Mouse (Mus musculus) thymus, adult 2 months (tissue): ENCODE results near the gene Pif1. TPM values are rescaled to one million over a fixed set of nuclear protein-coding genes. Genes with fewer than 3 reads are reported as not detected.
A peak's percentile ranks its signal among the peaks of the same experiment; 100 is the strongest.

ENCODE experiments used
- DNase-seq: peaks from one replicate; pipeline ENCODE4 v3.0.0; 2021
- H3K27ac ChIP-seq: fragments of 200-500 bp; 2 replicates; pipeline ENCODE4 v1.5.1; 2012; ENCODE audit warnings: low read length, control low read depth; ENCODE audit not compliant: control insufficient read depth, insufficient read depth
- H3K27me3 ChIP-seq: fragments of 200-500 bp; 2 replicates; pipeline ENCODE4 v1.6.1; 2012; ENCODE audit warnings: mild to moderate bottlenecking, low read length, moderate library complexity, mixed read lengths; ENCODE audit not compliant: control insufficient read depth, insufficient read depth
- H3K36me3 ChIP-seq: fragments of 200-500 bp; 2 replicates; pipeline ENCODE4 v1.6.1; 2012; ENCODE audit warnings: mild to moderate bottlenecking, low read length, moderate library complexity; ENCODE audit not compliant: control insufficient read depth, insufficient read depth
- H3K4me1 ChIP-seq: fragments of 200-500 bp; replicated peaks from 2 replicates; pipeline ENCODE4 v1.6.1; 2012; ENCODE audit warnings: low read length; ENCODE audit not compliant: control insufficient read depth, insufficient read depth
- H3K4me3 ChIP-seq: fragments of 200-500 bp; 2 replicates; pipeline ENCODE4 v1.5.1; 2012; ENCODE audit warnings: mild to moderate bottlenecking, low read length, control low read depth, moderate library complexity; ENCODE audit not compliant: control insufficient read depth, insufficient read depth
- CTCF ChIP-seq: fragments of 200-500 bp; IDR thresholded peaks from 2 replicates; pipeline ENCODE4 v1.5.1; 2012; ENCODE audit warnings: mild to moderate bottlenecking, control low read depth, low read length, moderate library complexity, borderline replicate concordance; ENCODE audit not compliant: control insufficient read depth, poor library complexity, insufficient read depth; ENCODE audit errors: extremely low read depth
- POLR2A ChIP-seq: fragments of 200-500 bp; IDR thresholded peaks from 2 replicates; pipeline ENCODE4 v1.6.1; 2012; ENCODE audit warnings: mild to moderate bottlenecking, low read length, control low read depth, moderate library complexity; ENCODE audit not compliant: control insufficient read depth, poor library complexity, insufficient read depth; ENCODE audit errors: extremely low read depth
- WGBS: fragments of 180-500 bp; shearing (Covaris S2); methylation state at CpG from one replicate; pipeline ENCODE4 v1.1.7; 2018; 5-methylcytosine and 5-hydroxymethylcytosine counted together
- polyA plus RNA-seq: library from polyadenylated mRNA; depleted of rRNA; stranded (reverse); fragments of >200 nt; gene quantifications from 2 replicates; pipeline ENCODE4 v1.2.3, GENCODE M21; 2012

Pif1 gene
- polyA plus RNA-seq, 1 experiment, result 37.5 TPM

GRCm38 (mm10) chr9:65587573-65588358 lies 806 bp downstream of the Pif1 start:
- Histone ChIP-seq H3K27ac (no peak overlapping the region), H3K36me3 (no peaks in the 10 kb centered on the region), H3K27me3 (no peaks in the 10 kb centered on the region), H3K4me1 (peaks cover 24% of the 10 kb centered on the region), H3K4me3 (peak overlapping the region; percentile 50)
- under 1% methylated on average over 64 of the region's 64 CpGs for WGBS
- DNase-seq, result peak; percentile 41
- TF ChIP-seq CTCF, result no peak
- 0 out of 2 replicates have a peak, but pooled peaks have one; percentile 36 for TF ChIP-seq POLR2A

- no peak overlapping the region for H3K4me3 ChIP-seq
- TF ChIP-seq POLR2A, result no peak
- 0 out of 2 replicates have a peak, but pooled peaks have one; percentile 30 for TF ChIP-seq CTCF
- DNase-seq, result no peak
- H3K27ac ChIP-seq, result no peak overlapping the region
- peaks cover 24% of the 10 kb centered on the region for H3K4me1 ChIP-seq
- H3K36me3 ChIP-seq, result no peaks in the 10 kb centered on the region
- WGBS, result 97% methylated on average over 3 of the region's 3 CpGs
- H3K27me3 ChIP-seq, result no peaks in the 10 kb centered on the region
These were observed 2.1 kb downstream of the Pif1 start for GRCm38 (mm10) chr9:65589091-65589490.

- Histone ChIP-seq H3K27ac (no peak overlapping the region), H3K4me3 (no peak overlapping the region), H3K36me3 (peaks cover 8% of the 10 kb centered on the region; the same call in 1 of the 2 replicates), H3K27me3 (no peaks in the 10 kb centered on the region), H3K4me1 (peaks cover 13% of the 10 kb centered on the region)
- TF ChIP-seq POLR2A, result no peak
- TF ChIP-seq CTCF, result no peak
- DNase-seq, result no peak
- 98% methylated on average over 3 of the region's 3 CpGs for WGBS
These were observed 5.8 kb downstream of the Pif1 start for GRCm38 (mm10) chr9:65592721-65593120.

GRCm38 (mm10) chr9:65593596-65593995 lies 6.6 kb downstream of the Pif1 start:
- Histone ChIP-seq H3K27ac (no peak overlapping the region), H3K36me3 (peaks cover 8% of the 10 kb centered on the region; the same call in 1 of the 2 replicates), H3K4me3 (no peak overlapping the region), H3K27me3 (no peaks in the 10 kb centered on the region), H3K4me1 (peaks cover 8% of the 10 kb centered on the region)
- TF ChIP-seq POLR2A, result no peak
- no peak for TF ChIP-seq CTCF
- DNase-seq, result no peak
- WGBS, result 97% methylated on average over 9 of the region's 9 CpGs

DNA sequence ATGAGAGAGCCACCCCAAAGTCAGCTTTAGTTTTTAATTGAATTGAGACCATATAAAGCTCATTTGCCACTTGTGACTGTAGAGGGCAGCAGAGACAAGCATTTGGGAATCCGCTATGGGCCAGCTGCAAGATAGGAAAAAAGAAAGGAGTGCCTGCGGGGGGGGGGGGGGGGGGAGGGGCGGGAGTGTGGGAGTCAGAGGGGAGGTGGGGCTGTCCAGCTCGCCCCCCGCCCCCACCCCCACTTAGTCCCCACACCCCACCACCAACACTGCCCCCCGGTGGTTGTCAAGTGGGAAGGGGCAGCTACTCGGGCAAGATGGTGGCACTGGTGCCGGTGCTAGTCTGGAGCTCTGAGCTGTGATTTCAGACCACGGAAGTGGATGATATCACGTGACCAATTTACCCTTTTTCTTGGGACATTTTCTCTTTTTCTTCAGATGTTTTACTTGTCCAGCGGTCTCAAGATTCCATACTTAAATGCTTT lies 11.8 kb downstream of the Pif1 start:
- peak; percentile 50 for DNase-seq
- Histone ChIP-seq H3K4me3 (no peak overlapping the region), H3K36me3 (peaks cover 8% of the 10 kb centered on the region; the same call in 1 of the 2 replicates), H3K27ac (no peak overlapping the region), H3K27me3 (no peaks in the 10 kb centered on the region), H3K4me1 (no peaks in the 10 kb centered on the region)
- WGBS, result 54% methylated on average over 7 of the region's 11 CpGs
- TF ChIP-seq CTCF, result no peak
- TF ChIP-seq POLR2A, result no peak

DNA sequence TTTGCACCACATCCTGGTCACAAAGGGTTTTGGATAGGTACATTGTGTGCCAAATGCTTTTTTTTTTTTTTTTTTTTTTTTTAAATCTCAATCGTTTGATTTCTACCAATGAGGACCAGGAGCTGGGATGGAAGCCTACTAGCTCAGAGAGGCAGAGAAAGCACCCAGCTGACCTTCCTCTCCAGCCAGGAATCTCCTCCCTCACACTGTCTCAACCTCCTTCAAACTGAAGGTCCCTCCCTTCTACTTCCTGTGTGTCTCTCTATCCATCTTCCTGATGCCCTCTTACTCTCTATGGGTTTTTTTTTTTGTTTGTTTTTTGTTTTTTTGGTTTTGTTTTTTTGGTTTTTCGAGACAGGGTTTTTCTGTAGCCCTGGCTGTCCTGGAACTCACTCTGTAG lies 14.0 kb downstream of the Pif1 start:
- WGBS, result 83% methylated on average over 2 of the region's 2 CpGs
- Histone ChIP-seq H3K4me1 (peaks cover 2% of the 10 kb centered on the region; the same call in 1 of the 2 replicates), H3K36me3 (no peaks in the 10 kb centered on the region; the same call in 1 of the 2 replicates), H3K27me3 (no peaks in the 10 kb centered on the region), H3K27ac (no peak overlapping the region), H3K4me3 (no peak overlapping the region)
- TF ChIP-seq CTCF (no peak), POLR2A (no peak)
- DNase-seq, result no peak
